Mouse (Mus musculus): Measurements from ENCODE around the gene Lsp1. TPM values are rescaled to one million over a fixed set of nuclear protein-coding genes. Genes with fewer than 3 reads are reported as not detected.
A peak's percentile ranks its signal among the peaks of the same experiment; 100 is the strongest.

Gene Lsp1
- polyA plus RNA-seq, 2 experiments = 45.8 to 102 TPM

GRCm38 (mm10) chr7:142437324-142437723, 23.3 kb upstream of the Lsp1 start:
- DNase-seq (ENCODE audit: low spot score) (no peak), ATAC-seq (ENCODE audit: low FRiP score, low read depth) (no peak)
- Histone ChIP-seq H3K36me3 (ENCODE audit: control insufficient read depth, insufficient read depth, low read length) (no peaks in the 10 kb centered on the region), H3K4me2 (replicated peaks; ENCODE audit: low read depth, low read length, severe bottlenecking) (no peak overlapping the region), H3K9ac (ENCODE audit: low read depth, low read length, severe bottlenecking) (no peak overlapping the region), H3K9me3 (ENCODE audit: control insufficient read depth, low read length) (no peaks in the 10 kb centered on the region), H3K4me1 (ENCODE audit: control insufficient read depth, insufficient read depth, low read length) (peaks cover 45% of the 10 kb centered on the region), H3K27me3 (ENCODE audit: control insufficient read depth, insufficient read depth, low read length) (no peaks in the 10 kb centered on the region), H3K27ac (replicated peaks; ENCODE audit: low read depth, low read length) (no peak overlapping the region; the same call in 1 of the 2 replicates), H3K4me3 (replicated peaks; ENCODE audit: low read length) (no peak overlapping the region)
- WGBS = 77% methylated on average over 5 of the region's 5 CpGs
- no peak for TF ChIP-seq POLR2A (IDR thresholded peaks at IDR 0.05; ENCODE audit: borderline replicate concordance, extremely low read depth, insufficient read depth, insufficient read length)

DNA sequence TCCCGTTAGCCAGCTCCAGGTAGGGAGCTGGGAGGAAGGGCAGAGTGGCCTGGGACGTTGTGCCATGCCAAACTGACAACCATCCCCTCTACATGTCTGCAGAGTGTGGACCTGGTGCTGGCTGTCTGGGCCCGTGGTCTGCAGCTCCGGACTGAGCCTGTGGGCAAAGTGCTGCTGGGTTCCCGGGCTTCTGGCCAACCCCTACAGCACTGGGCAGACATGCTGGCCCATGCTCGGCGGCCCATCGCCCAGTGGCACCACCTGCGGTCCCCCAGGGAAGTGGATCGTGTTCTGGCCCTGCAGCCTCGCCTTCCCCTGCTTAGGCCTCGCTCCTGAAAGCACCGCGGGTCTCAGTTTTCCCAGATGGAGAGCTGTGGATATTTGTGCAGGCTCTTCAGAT, 20.6 kb upstream of the Lsp1 start:
- no peaks in the 10 kb centered on the region for H3K9me3 ChIP-seq (ENCODE audit: control insufficient read depth, low read length)
- TF ChIP-seq POLR2A (IDR thresholded peaks at IDR 0.05; ENCODE audit: borderline replicate concordance, extremely low read depth, insufficient read depth, insufficient read length) = no peak
- no peak overlapping the region for H3K4me2 ChIP-seq (replicated peaks; ENCODE audit: low read depth, low read length, severe bottlenecking)
- no peak overlapping the region; the same call in none of the 2 replicates for H3K9ac ChIP-seq (ENCODE audit: low read depth, low read length, severe bottlenecking)
- DNase-seq (ENCODE audit: low spot score) (no peak), ATAC-seq (ENCODE audit: low FRiP score, low read depth) (no peak)
- H3K27me3 ChIP-seq (ENCODE audit: control insufficient read depth, insufficient read depth, low read length) = no peaks in the 10 kb centered on the region
- H3K4me3 ChIP-seq (replicated peaks; ENCODE audit: low read length) = no peak overlapping the region
- no peaks in the 10 kb centered on the region for H3K36me3 ChIP-seq (ENCODE audit: control insufficient read depth, insufficient read depth, low read length)
- peaks cover 25% of the 10 kb centered on the region for H3K4me1 ChIP-seq (ENCODE audit: control insufficient read depth, insufficient read depth, low read length)
- H3K27ac ChIP-seq (replicated peaks; ENCODE audit: low read depth, low read length) = peak overlapping the region; percentile 40; the same call in 1 of the 2 replicates
- 82% methylated on average over 14 of the region's 14 CpGs for WGBS

- Histone ChIP-seq H3K4me2 (replicated peaks; ENCODE audit: low read depth, low read length, severe bottlenecking) (no peak overlapping the region), H3K36me3 (ENCODE audit: control insufficient read depth, insufficient read depth, low read length) (no peaks in the 10 kb centered on the region), H3K27me3 (ENCODE audit: control insufficient read depth, insufficient read depth, low read length) (no peaks in the 10 kb centered on the region), H3K4me1 (ENCODE audit: control insufficient read depth, insufficient read depth, low read length) (peaks cover 25% of the 10 kb centered on the region), H3K27ac (replicated peaks; ENCODE audit: low read depth, low read length) (peak overlapping the region; percentile 40), H3K9ac (ENCODE audit: low read depth, low read length, severe bottlenecking) (peak overlapping the region; percentile 2; the same call in 1 of the 2 replicates), H3K9me3 (ENCODE audit: control insufficient read depth, low read length) (no peaks in the 10 kb centered on the region), H3K4me3 (replicated peaks; ENCODE audit: low read length) (no peak overlapping the region)
- ATAC-seq (ENCODE audit: low FRiP score, low read depth) (peak; percentile 86), DNase-seq (ENCODE audit: low spot score) (peak; percentile 95)
- 37% methylated on average over 5 of the region's 5 CpGs for WGBS
- TF ChIP-seq POLR2A (IDR thresholded peaks at IDR 0.05; ENCODE audit: borderline replicate concordance, extremely low read depth, insufficient read depth, insufficient read length) = no peak
These were observed 19.9 kb upstream of the Lsp1 start for GRCm38 (mm10) chr7:142440657-142441114.

DNA sequence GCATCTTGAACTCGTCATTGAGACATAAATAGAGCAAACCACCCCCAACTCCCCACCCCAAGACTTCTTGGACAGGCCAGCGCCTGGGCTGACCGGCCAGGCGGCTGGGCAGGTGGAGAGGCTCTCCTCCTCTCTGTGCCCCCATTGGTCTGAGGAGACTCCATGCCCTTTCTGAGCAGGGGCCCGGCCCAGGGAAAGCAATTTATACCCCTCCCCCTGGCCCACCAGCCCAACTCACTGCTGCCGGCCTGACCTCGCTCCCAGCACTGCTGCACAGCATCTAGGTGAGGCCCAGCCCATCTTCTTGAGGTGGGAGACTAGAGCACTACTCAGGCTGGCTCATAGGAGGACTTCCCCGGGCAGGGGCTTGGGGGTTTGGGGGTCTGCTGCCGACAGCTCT, 19.0 kb upstream of the Lsp1 start, which contains the start of gene Tnni2:
Gene Tnni2 (plus strand): TSS at position 224 of the 400 bp plus-strand sequence.
- TF ChIP-seq POLR2A (IDR thresholded peaks at IDR 0.05; ENCODE audit: borderline replicate concordance, extremely low read depth, insufficient read depth, insufficient read length) = no peak
- Histone ChIP-seq H3K4me1 (ENCODE audit: control insufficient read depth, insufficient read depth, low read length) (peaks cover 25% of the 10 kb centered on the region), H3K36me3 (ENCODE audit: control insufficient read depth, insufficient read depth, low read length) (no peaks in the 10 kb centered on the region), H3K4me3 (replicated peaks; ENCODE audit: low read length) (no peak within 1 kb of the TSS), H3K27me3 (ENCODE audit: control insufficient read depth, insufficient read depth, low read length) (no peaks in the 10 kb centered on the region), H3K4me2 (replicated peaks; ENCODE audit: low read depth, low read length, severe bottlenecking) (no peak within 1 kb of the TSS), H3K27ac (replicated peaks; ENCODE audit: low read depth, low read length) (peak within 1 kb of the TSS; percentile 40), H3K9me3 (ENCODE audit: control insufficient read depth, low read length) (no peaks in the 10 kb centered on the region), H3K9ac (ENCODE audit: low read depth, low read length, severe bottlenecking) (peak within 1 kb of the TSS; percentile 2; the same call in 1 of the 2 replicates)
- DNase-seq (ENCODE audit: low spot score) (no peak), ATAC-seq (ENCODE audit: low FRiP score, low read depth) (no peak)
- WGBS = 77% methylated on average over 9 of the region's 9 CpGs

- H3K4me1 ChIP-seq (ENCODE audit: control insufficient read depth, insufficient read depth, low read length) = peaks cover 21% of the 10 kb centered on the region
- H3K9ac ChIP-seq (ENCODE audit: low read depth, low read length, severe bottlenecking) = no peak overlapping the region
- 0 out of 2 replicates have a peak overlapping the region, but pooled peaks have one; percentile 15 for H3K27ac ChIP-seq (replicated peaks; ENCODE audit: low read depth, low read length)
- no peak overlapping the region for H3K4me2 ChIP-seq (replicated peaks; ENCODE audit: low read depth, low read length, severe bottlenecking)
- 0 out of 2 replicates have a peak, but pooled peaks have one; percentile 10 for ATAC-seq (ENCODE audit: low FRiP score, low read depth)
- H3K9me3 ChIP-seq (ENCODE audit: control insufficient read depth, low read length) = no peaks in the 10 kb centered on the region
- H3K27me3 ChIP-seq (ENCODE audit: control insufficient read depth, insufficient read depth, low read length) = no peaks in the 10 kb centered on the region
- H3K4me3 ChIP-seq (replicated peaks; ENCODE audit: low read length) = no peak overlapping the region
- H3K36me3 ChIP-seq (ENCODE audit: control insufficient read depth, insufficient read depth, low read length) = no peaks in the 10 kb centered on the region
- no peak for DNase-seq (ENCODE audit: low spot score)
- WGBS = 67% methylated on average over 9 of the region's 9 CpGs
- no peak for TF ChIP-seq POLR2A (IDR thresholded peaks at IDR 0.05; ENCODE audit: borderline replicate concordance, extremely low read depth, insufficient read depth, insufficient read length)
These were observed 18.3 kb upstream of the Lsp1 start for GRCm38 (mm10) chr7:142442081-142442907.
